Mouse (Mus musculus) liver, embryonic 15.5 days (tissue): Measurements from ENCODE around the gene Igfbp6. TPM values are rescaled to one million over a fixed set of nuclear protein-coding genes. Genes with fewer than 3 reads are reported as not detected.

Source experiments
- ATAC-seq: fragments of 200-750 bp; cut with Nextera tagmentation; 2 replicates; pipeline ENCODE4 v1.8.0; 2017; ENCODE audit warnings: moderate number of reproducible peaks, mild to moderate bottlenecking, moderate library complexity; ENCODE audit not compliant: insufficient read depth
- H3K27ac ChIP-seq: fragments of 300-500 bp; sonication (generic); replicated peaks from 2 replicates; pipeline ENCODE4 v1.5.1; 2015; ENCODE audit warnings: mild to moderate bottlenecking, inconsistent platforms
- H3K27me3 ChIP-seq: fragments of 300-500 bp; sonication (generic); 2 replicates; pipeline ENCODE4 v1.6.1; 2015; ENCODE audit warnings: mild to moderate bottlenecking, inconsistent platforms
- H3K36me3 ChIP-seq: fragments of 300-500 bp; sonication (generic); replicated peaks from 2 replicates; pipeline ENCODE4 v1.6.1; 2015; ENCODE audit warnings: moderate library complexity, mild to moderate bottlenecking, inconsistent platforms
- H3K4me1 ChIP-seq: fragments of 300-500 bp; sonication (generic); replicated peaks from 2 replicates; pipeline ENCODE4 v1.6.1; 2015; ENCODE audit warnings: inconsistent platforms
- H3K4me2 ChIP-seq: fragments of 300-500 bp; sonication (generic); 2 replicates; pipeline ENCODE4 v1.6.1; 2015; ENCODE audit warnings: moderate library complexity, mild to moderate bottlenecking, inconsistent platforms
- H3K4me3 ChIP-seq: fragments of 300-500 bp; sonication (generic); replicated peaks from 2 replicates; pipeline ENCODE4 v1.5.1; 2015; ENCODE audit warnings: mild to moderate bottlenecking, inconsistent platforms
- H3K9ac ChIP-seq: fragments of 300-500 bp; sonication (generic); 2 replicates; pipeline ENCODE4 v1.6.1; 2015; ENCODE audit warnings: moderate library complexity, mild to moderate bottlenecking, inconsistent platforms
- H3K9me3 ChIP-seq: fragments of 300-500 bp; sonication (generic); replicated peaks from 2 replicates; pipeline ENCODE4 v1.6.1; 2016; ENCODE audit warnings: inconsistent platforms
- WGBS: fragments of 180-500 bp; shearing (Covaris S2); methylation state at CpG from one replicate; pipeline ENCODE4 v1.1.7; 2015; ENCODE audit warnings: mixed read lengths; ENCODE audit not compliant: insufficient replicate concordance; 5-methylcytosine and 5-hydroxymethylcytosine counted together
- polyA plus RNA-seq: library from polyadenylated mRNA; unstranded; fragments of >200 nt; fragmentation: Nextera tagmentation; extraction: Ambion mirVana; gene quantifications from 2 replicates; pipeline ENCODE4 v1.2.1, GENCODE M21; 2015

The Igfbp6 gene
- polyA plus RNA-seq, 1 experiment from 2014 or later: 1.9 TPM

GRCm38 (mm10) chr15:102110701-102111494 lies 33.3 kb upstream of the Igfbp6 start:
- WGBS: 63% methylated on average over 29 of the region's 29 CpGs
- H3K27me3 ChIP-seq: peaks cover 21% of the 10 kb centered on the region
- peaks cover 27% of the 10 kb centered on the region for H3K4me1 ChIP-seq
- no peak overlapping the region for H3K9ac ChIP-seq
- H3K27ac ChIP-seq: no peak overlapping the region
- no peaks in the 10 kb centered on the region for H3K9me3 ChIP-seq
- peaks cover 2% of the 10 kb centered on the region; the same call in 1 of the 2 replicates for H3K36me3 ChIP-seq
- no peak overlapping the region for H3K4me3 ChIP-seq
- ATAC-seq: no peak
- H3K4me2 ChIP-seq: no peak overlapping the region

GRCm38 (mm10) chr15:102111495-102111829 lies 32.7 kb upstream of the Igfbp6 start:
- Histone ChIP-seq H3K4me1 (peaks cover 24% of the 10 kb centered on the region), H3K9ac (no peak overlapping the region), H3K4me3 (no peak overlapping the region), H3K4me2 (no peak overlapping the region), H3K27me3 (peaks cover 15% of the 10 kb centered on the region), H3K27ac (no peak overlapping the region), H3K36me3 (peaks cover 8% of the 10 kb centered on the region; the same call in 1 of the 2 replicates), H3K9me3 (no peaks in the 10 kb centered on the region)
- WGBS: 71% methylated on average over 11 of the region's 11 CpGs
- no peak for ATAC-seq

- ATAC-seq: no peak
- no peaks in the 10 kb centered on the region for H3K9me3 ChIP-seq
- H3K27ac ChIP-seq: no peak overlapping the region
- peaks cover 17% of the 10 kb centered on the region for H3K4me1 ChIP-seq
- H3K27me3 ChIP-seq: peaks cover 8% of the 10 kb centered on the region
- H3K9ac ChIP-seq: no peak overlapping the region
- 65% methylated on average over 6 of the region's 6 CpGs for WGBS
- H3K4me2 ChIP-seq: no peak overlapping the region
- H3K4me3 ChIP-seq: no peak overlapping the region
- H3K36me3 ChIP-seq: peaks cover 15% of the 10 kb centered on the region
These were observed 32.0 kb upstream of the Igfbp6 start for GRCm38 (mm10) chr15:102112181-102112580.

GRCm38 (mm10) chr15:102112827-102113226 lies 31.3 kb upstream of the Igfbp6 start:
- H3K27ac ChIP-seq: no peak overlapping the region
- H3K4me1 ChIP-seq: peaks cover 11% of the 10 kb centered on the region
- H3K9ac ChIP-seq: no peak overlapping the region
- peaks cover 18% of the 10 kb centered on the region for H3K36me3 ChIP-seq
- no peak overlapping the region for H3K4me3 ChIP-seq
- H3K27me3 ChIP-seq: peaks cover 6% of the 10 kb centered on the region; the same call in 1 of the 2 replicates
- no peak overlapping the region for H3K4me2 ChIP-seq
- H3K9me3 ChIP-seq: no peaks in the 10 kb centered on the region
- no peak for ATAC-seq
- WGBS: 68% methylated on average over 8 of the region's 8 CpGs

- no peak for ATAC-seq
- Histone ChIP-seq H3K4me3 (no peak overlapping the region), H3K9me3 (no peaks in the 10 kb centered on the region), H3K4me2 (no peak overlapping the region), H3K4me1 (peaks cover 8% of the 10 kb centered on the region), H3K27ac (no peak overlapping the region), H3K9ac (no peak overlapping the region), H3K27me3 (peaks cover 6% of the 10 kb centered on the region; the same call in 1 of the 2 replicates), H3K36me3 (peaks cover 26% of the 10 kb centered on the region)
- 67% methylated on average over 4 of the region's 4 CpGs for WGBS
These were observed 30.5 kb upstream of the Igfbp6 start for GRCm38 (mm10) chr15:102113674-102114073.

GRCm38 (mm10) chr15:102114651-102115260 lies 29.4 kb upstream of the Igfbp6 start:
- Histone ChIP-seq H3K9ac (no peak overlapping the region), H3K27me3 (peaks cover 6% of the 10 kb centered on the region; the same call in 1 of the 2 replicates), H3K4me3 (no peak overlapping the region), H3K9me3 (no peaks in the 10 kb centered on the region), H3K27ac (no peak overlapping the region), H3K4me1 (peaks cover 8% of the 10 kb centered on the region), H3K4me2 (no peak overlapping the region), H3K36me3 (peaks cover 32% of the 10 kb centered on the region)
- 71% methylated on average over 7 of the region's 7 CpGs for WGBS
- ATAC-seq: no peak

- Histone ChIP-seq H3K4me2 (no peak overlapping the region), H3K9me3 (no peaks in the 10 kb centered on the region), H3K9ac (no peak overlapping the region), H3K4me1 (peaks cover 8% of the 10 kb centered on the region), H3K4me3 (no peak overlapping the region), H3K36me3 (peaks cover 35% of the 10 kb centered on the region), H3K27ac (no peak overlapping the region), H3K27me3 (no peaks in the 10 kb centered on the region)
- no peak for ATAC-seq
- 54% methylated on average over 9 of the region's 9 CpGs for WGBS
These were observed 28.4 kb upstream of the Igfbp6 start for GRCm38 (mm10) chr15:102115731-102116231.

GRCm38 (mm10) chr15:102116753-102117415 lies 27.3 kb upstream of the Igfbp6 start:
- 71% methylated on average over 11 of the region's 11 CpGs for WGBS
- Histone ChIP-seq H3K36me3 (peaks cover 46% of the 10 kb centered on the region), H3K27ac (no peak overlapping the region), H3K9ac (no peak overlapping the region), H3K4me1 (peaks cover 8% of the 10 kb centered on the region), H3K4me3 (no peak overlapping the region), H3K9me3 (no peaks in the 10 kb centered on the region), H3K4me2 (no peak overlapping the region), H3K27me3 (no peaks in the 10 kb centered on the region)
- no peak for ATAC-seq

- no peak for ATAC-seq
- Histone ChIP-seq H3K4me2 (no peak overlapping the region), H3K4me1 (peaks cover 8% of the 10 kb centered on the region), H3K9ac (no peak overlapping the region), H3K27ac (no peak overlapping the region), H3K36me3 (peaks cover 53% of the 10 kb centered on the region), H3K27me3 (no peaks in the 10 kb centered on the region), H3K9me3 (no peaks in the 10 kb centered on the region), H3K4me3 (no peak overlapping the region)
- 74% methylated on average over 19 of the region's 19 CpGs for WGBS
These were observed 26.4 kb upstream of the Igfbp6 start for GRCm38 (mm10) chr15:102117461-102118443.

GRCm38 (mm10) chr15:102118591-102118990 lies 25.6 kb upstream of the Igfbp6 start:
- peaks cover 8% of the 10 kb centered on the region for H3K4me1 ChIP-seq
- H3K27ac ChIP-seq: no peak overlapping the region
- ATAC-seq: no peak
- WGBS: 86% methylated on average over 4 of the region's 4 CpGs
- H3K27me3 ChIP-seq: no peaks in the 10 kb centered on the region
- H3K9me3 ChIP-seq: no peaks in the 10 kb centered on the region
- no peak overlapping the region for H3K4me3 ChIP-seq
- H3K4me2 ChIP-seq: no peak overlapping the region
- H3K9ac ChIP-seq: no peak overlapping the region
- H3K36me3 ChIP-seq: peaks cover 55% of the 10 kb centered on the region
